Mouse (Mus musculus) B cell, adult 2 months (primary cell): Measurements from ENCODE around the gene Tsen2.

Source experiments
- DNase-seq, 2 experiments: peaks; one replicate each; pipeline ENCODE4 v3.0.0; 2022

The Tsen2 gene

GRCm38 (mm10) chr6:115544442-115544970 is at the start of gene Tsen2:
Gene Tsen2, plus strand, starts transcription at chr6:115544664.
- peak; percentile 97 for DNase-seq

- DNase-seq: no peak
Measured at GRCm38 (mm10) chr6:115499540-115499939, 44.9 kb upstream of the Tsen2 start.

- DNase-seq: no peak
Measured at GRCm38 (mm10) chr6:115500234-115500633, 44.2 kb upstream of the Tsen2 start.

- DNase-seq: no peak
Measured at GRCm38 (mm10) chr6:115501131-115501530, 43.3 kb upstream of the Tsen2 start.

DNA sequence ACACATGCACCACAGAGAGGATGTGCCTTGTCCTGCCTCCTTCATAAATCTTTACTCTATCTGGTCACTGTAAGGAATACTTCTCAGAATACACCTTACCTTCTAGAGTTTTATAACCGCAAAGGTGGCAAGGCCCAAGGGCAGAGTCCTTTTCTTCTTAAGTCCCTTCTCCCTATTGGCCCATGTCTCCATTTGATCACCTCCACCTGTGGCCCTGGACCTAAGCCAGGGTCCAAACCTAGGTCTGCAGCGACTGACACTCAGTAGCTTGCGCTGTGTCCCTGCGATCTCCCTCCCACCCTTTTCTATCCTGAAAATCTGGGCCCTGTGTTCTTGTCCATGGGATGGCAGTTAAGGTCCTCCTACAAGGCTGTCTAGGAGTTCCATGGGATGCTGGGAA is 41.4 kb upstream of the Tsen2 start:
- DNase-seq: no peak

DNA sequence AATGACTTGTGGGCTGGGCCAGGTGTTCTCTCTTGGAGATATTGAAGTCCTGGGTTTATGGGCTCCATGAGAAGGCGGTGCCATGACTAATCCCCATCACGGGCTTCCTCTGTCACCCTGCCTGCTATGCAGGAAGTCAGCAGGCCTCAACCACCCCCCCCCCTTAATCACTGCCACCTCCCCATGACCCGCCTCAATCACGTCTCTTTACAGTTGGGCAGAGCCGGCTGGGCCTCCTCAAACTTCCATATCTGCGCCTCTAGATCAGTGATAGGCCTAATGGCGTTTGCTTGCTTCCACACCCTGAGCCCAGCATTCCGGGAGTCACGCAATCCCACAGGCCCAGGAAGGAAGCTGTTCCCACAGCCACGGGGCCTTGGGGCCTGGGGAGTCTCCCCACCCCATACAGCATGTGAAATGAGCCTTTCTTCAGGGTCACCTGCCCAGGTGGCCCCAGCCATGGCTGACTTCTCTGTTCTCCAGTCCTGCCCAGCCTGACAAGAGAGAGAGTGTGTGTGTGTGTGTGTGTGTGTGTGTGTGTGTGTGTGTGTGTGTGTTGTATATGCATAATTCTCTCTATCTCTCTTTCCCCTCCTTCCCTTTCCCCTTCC is 40.8 kb upstream of the Tsen2 start:
- no peak for DNase-seq

GRCm38 (mm10) chr6:115504160-115504558 is 40.3 kb upstream of the Tsen2 start:
- DNase-seq: no peak

- DNase-seq: no peak
Measured at GRCm38 (mm10) chr6:115504915-115505314, 39.5 kb upstream of the Tsen2 start.

DNA sequence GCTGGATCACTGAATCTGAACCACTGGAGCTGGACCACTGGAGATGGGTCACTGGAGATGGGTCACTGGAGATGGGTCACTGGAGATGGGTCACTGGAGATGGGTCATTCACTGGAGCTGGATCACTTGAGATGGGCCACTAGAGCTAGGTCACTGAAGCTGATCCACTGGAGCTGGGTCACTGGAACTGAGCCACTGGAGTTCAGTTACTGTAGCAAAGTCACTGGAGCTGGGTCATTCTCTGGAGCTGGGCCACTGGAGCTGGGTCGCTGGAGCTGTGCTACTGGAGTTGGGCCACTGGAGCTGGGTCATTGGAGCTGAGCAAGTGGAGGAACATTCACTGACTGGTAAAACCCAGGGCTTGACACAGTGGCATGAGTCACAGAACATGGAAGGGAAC is 38.0 kb upstream of the Tsen2 start:
- no peak for DNase-seq

DNA sequence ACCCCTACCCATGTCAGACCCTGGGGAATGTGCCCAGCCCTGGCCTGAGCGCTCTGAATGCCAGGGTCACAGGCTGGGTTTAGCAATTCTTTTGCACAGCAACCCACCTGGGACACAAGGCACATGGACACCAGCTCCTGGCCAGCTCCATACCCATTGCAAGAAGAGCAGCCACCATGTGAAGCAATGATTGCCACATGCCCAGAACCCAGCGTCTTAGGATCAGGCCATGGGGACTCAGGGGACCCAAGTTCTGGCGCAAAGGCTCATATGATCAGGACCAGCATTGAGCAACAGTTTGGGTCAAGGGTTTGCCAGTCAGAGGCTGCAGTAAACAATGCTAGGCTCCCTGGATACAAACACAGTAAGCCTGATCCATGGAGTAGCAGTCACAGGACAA is 33.0 kb upstream of the Tsen2 start:
- DNase-seq: no peak

GRCm38 (mm10) chr6:115513207-115513606 is 31.3 kb upstream of the Tsen2 start:
- DNase-seq: no peak

DNA sequence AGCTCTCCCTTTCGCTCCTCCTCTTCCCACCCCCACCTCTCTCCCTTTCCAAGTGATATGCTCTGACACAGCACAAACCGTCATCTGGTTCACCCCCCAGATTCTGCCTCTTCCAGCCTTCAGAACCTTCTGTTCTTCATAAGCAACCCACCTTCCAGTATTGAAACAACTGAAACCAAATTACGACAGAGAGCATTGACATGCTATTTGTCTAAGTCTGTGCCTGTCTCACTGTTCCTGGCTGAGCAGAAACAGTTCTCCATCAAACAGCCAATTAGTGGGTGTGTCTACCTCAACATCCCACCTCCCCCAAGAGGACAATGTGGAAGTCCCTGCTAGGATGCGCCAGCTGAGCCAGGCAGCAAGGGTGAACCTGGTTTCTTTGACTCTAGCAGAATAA is 26.6 kb upstream of the Tsen2 start:
- no peak for DNase-seq

GRCm38 (mm10) chr6:115518352-115518751 is 26.1 kb upstream of the Tsen2 start:
- DNase-seq: no peak

DNA sequence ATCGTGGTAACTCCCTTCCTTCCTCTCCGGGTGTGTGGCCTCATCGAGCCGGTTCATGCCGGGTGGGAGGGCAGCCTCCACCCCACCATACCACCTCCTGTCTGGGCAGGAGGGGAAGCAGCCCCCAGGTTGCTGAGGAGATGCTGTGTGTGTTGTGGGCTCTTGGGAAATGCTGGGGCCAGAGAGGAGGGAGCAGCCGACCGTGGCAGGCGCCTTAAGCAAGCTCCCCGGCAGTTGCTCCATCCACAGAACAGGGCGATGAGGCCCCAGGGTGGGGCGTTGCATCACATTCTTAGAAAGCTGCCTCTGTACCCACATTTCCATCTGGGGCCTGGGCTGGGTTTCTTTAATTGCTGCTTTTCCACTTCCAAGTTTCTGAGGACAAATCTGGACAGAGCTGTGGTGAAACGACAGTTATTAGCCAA is 25.2 kb upstream of the Tsen2 start:
- no peak for DNase-seq

- DNase-seq: no peak
Measured at GRCm38 (mm10) chr6:115521923-115522322, 22.5 kb upstream of the Tsen2 start.

GRCm38 (mm10) chr6:115522691-115523146 is 21.7 kb upstream of the Tsen2 start:
- no peak for DNase-seq

GRCm38 (mm10) chr6:115523201-115523600 is 21.3 kb upstream of the Tsen2 start:
- DNase-seq: no peak

DNA sequence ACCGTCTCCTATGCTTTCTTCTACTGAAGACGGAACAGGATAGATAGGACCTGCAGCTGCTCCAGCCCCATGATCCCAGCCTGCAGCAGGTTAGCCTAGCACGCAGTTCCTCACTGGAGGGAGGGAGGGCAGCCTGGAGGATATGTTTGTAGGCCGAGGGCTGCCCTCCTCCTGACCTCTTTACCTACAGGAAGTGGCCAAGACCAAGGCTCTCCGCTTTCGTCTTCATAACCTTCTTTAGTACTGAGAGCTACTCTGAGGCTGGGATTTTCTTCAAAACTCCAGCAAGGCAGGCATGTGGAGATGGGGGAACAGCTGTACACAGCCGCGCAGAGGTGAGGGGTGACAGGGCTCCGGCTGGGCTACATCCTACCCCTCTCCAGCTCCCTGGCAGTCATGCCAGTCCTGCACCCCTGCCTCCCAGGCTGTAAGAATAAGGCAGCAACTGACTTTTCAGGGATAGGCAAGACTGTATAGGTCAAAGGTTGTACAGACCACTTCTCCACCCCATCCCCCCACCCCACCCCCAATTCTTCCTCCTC is 19.9 kb upstream of the Tsen2 start:
- DNase-seq: no peak

DNA sequence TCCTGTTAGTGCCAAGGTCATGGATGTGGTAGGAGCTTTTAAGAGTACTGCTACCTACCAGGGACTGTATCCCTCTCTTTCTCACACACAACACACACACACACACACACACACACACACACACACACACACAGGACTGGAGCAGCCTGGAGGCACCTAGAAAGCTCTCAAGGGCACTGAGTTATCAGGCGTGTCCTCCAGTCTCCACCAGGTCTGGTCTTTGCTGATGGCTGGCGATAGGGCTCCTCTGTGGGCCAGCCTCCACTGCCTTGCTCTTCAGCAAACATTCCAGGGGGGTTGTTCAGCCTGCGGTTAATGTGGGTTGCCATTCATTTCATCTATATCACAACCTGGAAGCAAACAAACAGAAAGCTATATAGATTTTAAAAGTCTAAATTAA is 17.0 kb upstream of the Tsen2 start:
- DNase-seq: no peak

- DNase-seq: no peak
Measured at GRCm38 (mm10) chr6:115528372-115528771, 16.1 kb upstream of the Tsen2 start.

DNA sequence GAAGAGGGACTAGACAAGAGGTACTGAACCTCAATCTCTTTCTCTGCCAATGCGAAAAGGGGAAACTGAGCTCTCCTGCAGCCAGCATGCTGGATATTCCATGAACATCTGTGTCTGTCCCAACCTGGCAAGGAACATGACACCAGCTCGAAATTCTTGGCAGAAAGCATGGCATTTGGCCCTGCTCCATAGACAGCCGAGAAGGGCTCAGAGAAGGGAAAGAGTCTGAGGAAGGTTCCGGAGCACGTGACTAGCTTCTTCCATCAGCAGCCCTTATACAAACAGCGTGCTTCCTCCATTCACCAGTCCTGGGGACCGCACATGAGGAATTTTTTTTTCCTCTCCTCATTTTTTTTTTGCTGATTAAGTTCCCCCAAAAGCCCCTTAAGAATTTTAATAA is 9.8 kb upstream of the Tsen2 start:
- no peak for DNase-seq

DNA sequence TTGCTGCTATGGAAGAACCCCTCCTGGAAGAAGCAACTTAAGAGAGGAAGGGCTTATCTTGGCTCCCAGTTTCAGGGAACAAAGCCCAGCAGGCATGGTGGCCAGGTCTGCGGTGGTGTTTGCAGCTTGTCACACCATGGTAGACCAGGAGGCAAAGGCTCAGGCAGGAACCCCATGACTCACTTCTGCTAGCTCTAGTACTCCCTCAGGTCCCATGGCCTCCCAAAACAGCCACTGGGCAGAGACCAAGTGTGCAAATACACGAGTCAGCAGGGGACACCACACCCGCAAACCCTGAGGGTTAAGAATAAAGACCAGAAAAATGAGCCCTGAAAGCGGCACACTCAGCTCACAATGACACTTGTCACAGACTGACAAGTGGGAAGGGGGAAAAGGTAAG is 8.3 kb upstream of the Tsen2 start:
- no peak for DNase-seq

- peak; percentile 83 for DNase-seq
Measured at GRCm38 (mm10) chr6:115538645-115539429, 5.6 kb upstream of the Tsen2 start.

GRCm38 (mm10) chr6:115541676-115542275 is 2.7 kb upstream of the Tsen2 start:
- no peak for DNase-seq
